In genomic region chr13:9011596-9012350, GRCm38 (mm10) we compare ENCODE assay signal across 7 mouse cellular contexts. TPM values are rescaled to one million over a fixed set of nuclear protein-coding genes. Genes with fewer than 3 reads are reported as not detected.
DNase-seq lines count a peak whose midpoint lies in the region; ATAC-seq and TF ChIP-seq lines count a peak whose summit lies in the region.

No protein-coding gene starts in this region.

- no peaks in the 10 kb centered on the region for H3K4me1 ChIP-seq in intestine, embryonic 16.5 days (ENCODE audit: control insufficient read depth, insufficient read depth, low read length)
- peaks cover 23% of the 10 kb centered on the region for H3K4me1 ChIP-seq in liver, postnatal 0 days (ENCODE audit: insufficient read depth)

- no peak overlapping the region for H3K4me2 ChIP-seq in intestine, embryonic 16.5 days (ENCODE audit: low read depth, low read length)
- no peak overlapping the region for H3K4me2 ChIP-seq in liver, postnatal 0 days (ENCODE audit: low read depth, low read length)

- no peaks in the 10 kb centered on the region for H3K27me3 ChIP-seq in intestine, embryonic 16.5 days (replicated peaks; ENCODE audit: control insufficient read depth, insufficient read depth, low read length)
- H3K27me3 ChIP-seq in liver, postnatal 0 days (ENCODE audit: insufficient read depth, low read length) = no peaks in the 10 kb centered on the region

- ATAC-seq in intestine, embryonic 16.5 days = peak; percentile 78; the same call in 1 of the 2 replicates
- peak; percentile 80 for ATAC-seq in liver, postnatal 0 days

- no peak overlapping the region for H3K9ac ChIP-seq in intestine, embryonic 16.5 days (ENCODE audit: low read depth, low read length)
- H3K9ac ChIP-seq in liver, postnatal 0 days (replicated peaks) = no peak overlapping the region

- no peak overlapping the region for H3K27ac ChIP-seq in intestine, embryonic 16.5 days (ENCODE audit: low read length)
- no peak overlapping the region for H3K27ac ChIP-seq in liver, postnatal 0 days (ENCODE audit: low read depth)

- no peaks in the 10 kb centered on the region; the same call in 1 of the 2 replicates for H3K9me3 ChIP-seq in intestine, embryonic 16.5 days (ENCODE audit: control insufficient read depth, low read length)
- H3K9me3 ChIP-seq in liver, postnatal 0 days (ENCODE audit: low read length) = no peaks in the 10 kb centered on the region

- no peaks in the 10 kb centered on the region for H3K36me3 ChIP-seq in intestine, embryonic 16.5 days (ENCODE audit: control insufficient read depth, insufficient read depth, low read length)
- H3K36me3 ChIP-seq in liver, postnatal 0 days (replicated peaks; ENCODE audit: insufficient read depth, low read length) = no peaks in the 10 kb centered on the region

- TF ChIP-seq CTCF in liver, postnatal 0 days (IDR thresholded peaks at IDR 0.05; ENCODE audit: low read depth) = no peak

- TF ChIP-seq EP300 in liver, postnatal 0 days (IDR thresholded peaks at IDR 0.05; ENCODE audit: low read depth) = no peak

- no peak overlapping the region for H3K4me3 ChIP-seq in intestine, embryonic 16.5 days (ENCODE audit: low read length)
- H3K4me3 ChIP-seq in liver, postnatal 0 days (ENCODE audit: low read depth, low read length) = no peak overlapping the region

- DNase-seq in urinary bladder, adult 2 months (ENCODE audit: low spot score) = peak; percentile 51
- DNase-seq in urinary bladder, adult 18-20 months (ENCODE audit: low spot score in 2 of 2) = no peak
- DNase-seq in brain, embryonic 18.5 days (ENCODE audit: low read depth, low spot score) = peak; percentile 14
- peak; percentile 44 for DNase-seq in gastrocnemius, adult 18-20 months (ENCODE audit: low spot score)
- DNase-seq in liver, postnatal 0 days = peak; percentile 87
- peak; percentile 72 for DNase-seq in right cerebral cortex, postnatal 25 days

- 62% methylated on average over 12 of the region's 12 CpGs for WGBS in intestine, embryonic 16.5 days
- 67% methylated on average over 12 of the region's 12 CpGs for WGBS in liver, postnatal 0 days (ENCODE audit: insufficient replicate concordance)

RNA-seq across cellular contexts. Expression of gene Gtpbp4, which starts 15.9 kb away (rescaled TPM):
- polyA plus RNA-seq in urinary bladder, adult 2 months (2012; rRNA removed) = 23.1 and 25.2 TPM in 2 replicates
- 10 to 100 TPM; 43.3 to 44.6 TPM for total RNA-seq in gastrocnemius, adult 18-20 months (2021)
- 59.2 and 72.4 TPM in 2 replicates for polyA plus RNA-seq in intestine, embryonic 16.5 days (2015; fragmentation: Nextera tagmentation; extraction: Ambion mirVana)
- polyA plus RNA-seq in liver, postnatal 0 days (2015; fragmentation: Nextera tagmentation; extraction: Ambion mirVana) = 35.7 and 38.9 TPM in 2 replicates

RNA-seq across cellular contexts. Expression of gene Idi2, which starts 59.1 kb away (rescaled TPM):
- not detected in 2 replicates for polyA plus RNA-seq in urinary bladder, adult 2 months (2012; rRNA removed)
- total RNA-seq in gastrocnemius, adult 18-20 months (2021) = not detected
- polyA plus RNA-seq in intestine, embryonic 16.5 days (2015; fragmentation: Nextera tagmentation; extraction: Ambion mirVana) = not detected in 2 replicates
- polyA plus RNA-seq in liver, postnatal 0 days (2015; fragmentation: Nextera tagmentation; extraction: Ambion mirVana) = not detected in 2 replicates

Comparison
In these comparisons a context has a peak if more than half of its experiments do, and no peak if none do; other contexts are left out.
1. DNase-seq: peak in urinary bladder, adult 2 months (single experiment), brain, embryonic 18.5 days (single experiment), gastrocnemius, adult 18-20 months (single experiment), liver, postnatal 0 days (single experiment) and right cerebral cortex, postnatal 25 days (single experiment); none in urinary bladder, adult 18-20 months (0 of 2).